8 mouse cellular contexts compared by ENCODE assay signal in genomic region chr7:126949403-126949792, GRCm38 (mm10). TPM values are rescaled to one million over a fixed set of nuclear protein-coding genes. Genes with fewer than 3 reads are reported as not detected.
A peak's percentile ranks its signal among the peaks of the same experiment; 100 is the strongest.
DNase-seq lines count a peak whose midpoint lies in the region; ATAC-seq and TF ChIP-seq lines count a peak whose summit lies in the region.

Asphd1 (minus strand) TSS chr7:126949582.

- no peak within 1 kb of the TSS for H3K27ac ChIP-seq in heart, embryonic 13.5 days (replicated peaks)
- no peak within 1 kb of the TSS for H3K27ac ChIP-seq in bone marrow macrophage, adult 2 months (ENCODE audit: insufficient read depth, low read depth, low read length)
- H3K27ac ChIP-seq in olfactory bulb, adult 2 months (ENCODE audit: insufficient read depth, low read depth, low read length) = peak within 1 kb of the TSS; percentile 95

- H3K9me3 ChIP-seq in heart, embryonic 13.5 days = no peaks in the 10 kb centered on the region

- H3K27me3 ChIP-seq in heart, embryonic 13.5 days (replicated peaks) = peaks cover 58% of the 10 kb centered on the region

- H3K36me3 ChIP-seq in heart, embryonic 13.5 days = peaks cover 18% of the 10 kb centered on the region

- H3K4me1 ChIP-seq in heart, embryonic 13.5 days = peaks cover 15% of the 10 kb centered on the region
- peaks cover 10% of the 10 kb centered on the region for H3K4me1 ChIP-seq in bone marrow macrophage, adult 2 months (ENCODE audit: control insufficient read depth, insufficient read depth, low read length)
- peaks cover 49% of the 10 kb centered on the region for H3K4me1 ChIP-seq in olfactory bulb, adult 2 months (ENCODE audit: control insufficient read depth, insufficient read depth, low read length)

- TF ChIP-seq POLR2A in bone marrow macrophage, adult 2 months (IDR thresholded peaks at IDR 0.05; ENCODE audit: borderline replicate concordance, low read depth, low read length) = no peak
- TF ChIP-seq POLR2A in olfactory bulb, adult 2 months (IDR thresholded peaks at IDR 0.05; ENCODE audit: insufficient read depth, low read depth, low read length) = no peak

- ATAC-seq in heart, embryonic 13.5 days (ENCODE audit: extremely low read depth, insufficient number of reproducible peaks, low FRiP score, low TSS enrichment) = peak; percentile 52; the same call in 1 of the 2 replicates
- ATAC-seq in activated CD4-positive, CD25-positive, alpha-beta regulatory T cell, adult 4 months = no peak

- intact Hi-C loops in left cerebral cortex, postnatal 25 days (cut with DNase I) = no loop called here

- WGBS in heart, embryonic 13.5 days = under 1% methylated on average over 18 of the region's 21 CpGs
- WGBS in olfactory bulb, adult 2 months = 2% methylated on average over 21 of the region's 21 CpGs

- H3K4me3 ChIP-seq in heart, embryonic 13.5 days = peak within 1 kb of the TSS; percentile 59
- peak within 1 kb of the TSS; percentile 59 for H3K4me3 ChIP-seq in bone marrow macrophage, adult 2 months (ENCODE audit: insufficient read depth, low read length)
- peak within 1 kb of the TSS; percentile 81 for H3K4me3 ChIP-seq in olfactory bulb, adult 2 months (ENCODE audit: insufficient read depth, low read depth, low read length)

- peak within 1 kb of the TSS; percentile 99 for H3K4me2 ChIP-seq in heart, embryonic 13.5 days

- no peak for TF ChIP-seq CTCF in bone marrow macrophage, adult 2 months (IDR thresholded peaks at IDR 0.05; ENCODE audit: low read depth, low read length)
- no peak for TF ChIP-seq CTCF in olfactory bulb, adult 2 months (IDR thresholded peaks at IDR 0.05; ENCODE audit: insufficient read depth, low read depth, low read length)

- peak within 1 kb of the TSS; percentile 75 for H3K9ac ChIP-seq in heart, embryonic 13.5 days

- DNase-seq in heart, adult 18-20 months = no peak
- DNase-seq in frontal cortex, postnatal 36 days (ENCODE audit: low spot score in 2 of 2) = peak; percentile 60 to 72
- peak; percentile 46 to 76 for DNase-seq in left cerebral cortex, postnatal 25 days (ENCODE audit: low spot score in 2 of 2)
- no peak for DNase-seq in adrenal gland, postnatal 10 days

RNA-seq across cellular contexts. Expression of gene Asphd1, which starts in this region (rescaled TPM):
- polyA plus RNA-seq in heart, embryonic 13.5 days (2015; fragmentation: Nextera tagmentation; extraction: Ambion mirVana) = 0.20 TPM in 2 replicates
- not detected for total RNA-seq in heart, adult 18-20 months (2021)
- polyA plus RNA-seq in bone marrow macrophage, adult 2 months (2012; ENCODE audit: insufficient read depth, insufficient read length, missing spikeins) = not detected in 2 replicates
- 10 to 100 TPM; 44.2 to 50.3 TPM for total RNA-seq in left cerebral cortex, postnatal 25 days (2021)
- not detected in 2 replicates for polyA plus RNA-seq in olfactory bulb, adult 2 months (2012; ENCODE audit: insufficient read depth, insufficient read length, low replicate concordance, missing spikeins)
- total RNA-seq in adrenal gland, postnatal 10 days (2021) = 1 to 10 TPM; 1.9 to 2.0 TPM
- polyA plus RNA-seq in activated CD4-positive, CD25-positive, alpha-beta regulatory T cell, adult 4 months (2017; shearing (Covaris generic)) = under 1 TPM in 1 of 2 experiments, not detected in 1; 0.46 TPM

Comparison
In these comparisons a context has a peak if more than half of its experiments do, and no peak if none do; other contexts are left out.
1. RNA of gene Asphd1 (total RNA-seq): 44.2 to 50.3 TPM in left cerebral cortex, postnatal 25 days; 1.9 to 2.0 TPM in adrenal gland, postnatal 10 days and not detected in heart, adult 18-20 months; every median in the first group is over 10 times any median in the second.
2. Peak in ATAC-seq, H3K4me3 ChIP-seq, H3K9ac ChIP-seq and H3K4me2 ChIP-seq in heart, embryonic 13.5 days; RNA of the gene not detected or under 1 TPM.
3. DNase-seq: peak in frontal cortex, postnatal 36 days (2 of 2) and left cerebral cortex, postnatal 25 days (2 of 2); none in heart, adult 18-20 months (0 of 2) and adrenal gland, postnatal 10 days (single experiment).
4. Peak in every context shown above with its lines, with median percentiles within 50 percentile points of each other: H3K4me3 ChIP-seq.